Mouse (Mus musculus) stomach, postnatal 0 days (tissue): ENCODE data around the gene Uckl1.

ENCODE experiments used
- CTCF ChIP-seq: IDR thresholded peaks from 2 replicates; pipeline ENCODE4 v1.5.1; 2016; ENCODE audit warnings: antibody characterized with exemption, low read depth, mild to moderate bottlenecking, moderate library complexity
- EP300 ChIP-seq: optimal IDR thresholded peaks from 2 replicates; pipeline ENCODE3; 2016; ENCODE audit warnings: antibody characterized with exemption

- TF ChIP-seq CTCF (peak; percentile 11; the same call in 1 of the 2 replicates), EP300 (no peak)
Measured at GRCm38 (mm10) chr2:181541761-181542380, 42.8 kb downstream of the Uckl1 start.
